Mouse (Mus musculus) stomach, postnatal 0 days (tissue): ENCODE data around the gene Cacna1s. TPM values are rescaled to one million over a fixed set of nuclear protein-coding genes. Genes with fewer than 3 reads are reported as not detected.

Source experiments
- ATAC-seq: fragments of 200-750 bp; cut with Nextera tagmentation; 2 replicates; pipeline ENCODE4 v1.8.0; 2017; ENCODE audit not compliant: low FRiP score, low TSS enrichment
- DNase-seq: peaks from one replicate; pipeline ENCODE4 v3.0.0-alpha.2; 2016; ENCODE audit warnings: low spot score
- H3K27ac ChIP-seq: fragments of 300-500 bp; sonication (generic); replicated peaks from 2 replicates; pipeline ENCODE4 v1.5.1; 2014; ENCODE audit warnings: mild to moderate bottlenecking, control low read depth
- H3K27me3 ChIP-seq: fragments of 300-500 bp; sonication (generic); 2 replicates; pipeline ENCODE4 v1.6.1; 2014; ENCODE audit warnings: low read length; ENCODE audit not compliant: control insufficient read depth, insufficient read depth
- H3K36me3 ChIP-seq: fragments of 300-500 bp; sonication (generic); 2 replicates; pipeline ENCODE4 v1.6.1; 2014; ENCODE audit warnings: low read length, mixed read lengths; ENCODE audit not compliant: control insufficient read depth, insufficient read depth
- H3K4me1 ChIP-seq: fragments of 300-500 bp; sonication (generic); replicated peaks from 2 replicates; pipeline ENCODE4 v1.6.1; 2014; ENCODE audit warnings: antibody characterized with exemption; ENCODE audit not compliant: control insufficient read depth, insufficient read depth
- H3K4me2 ChIP-seq: fragments of 300-500 bp; sonication (generic); replicated peaks from 2 replicates; pipeline ENCODE4 v1.6.1; 2014; ENCODE audit warnings: low read depth, mild to moderate bottlenecking, control low read depth, moderate library complexity
- H3K4me3 ChIP-seq: fragments of 300-500 bp; sonication (generic); 2 replicates; pipeline ENCODE4 v1.5.1; 2014; ENCODE audit warnings: low read depth, low read length, control low read depth
- H3K9ac ChIP-seq: fragments of 300-500 bp; sonication (generic); 2 replicates; pipeline ENCODE4 v1.6.1; 2014; ENCODE audit warnings: mild to moderate bottlenecking, low read length, control low read depth, mixed read lengths
- H3K9me3 ChIP-seq: fragments of 300-500 bp; sonication (generic); 2 replicates; pipeline ENCODE4 v1.6.1; 2016; ENCODE audit warnings: low read length; ENCODE audit not compliant: control insufficient read depth
- CTCF ChIP-seq: IDR thresholded peaks from 2 replicates; pipeline ENCODE4 v1.5.1; 2016; ENCODE audit warnings: antibody characterized with exemption, low read depth, mild to moderate bottlenecking, moderate library complexity
- EP300 ChIP-seq: optimal IDR thresholded peaks from 2 replicates; pipeline ENCODE3; 2016; ENCODE audit warnings: antibody characterized with exemption
- WGBS: fragments of 180-500 bp; shearing (Covaris S2); extraction: QIAGEN DNeasy Blood & Tissue Kit; methylation state at CpG from one replicate; pipeline ENCODE4 v1.1.7; 2014; 5-methylcytosine and 5-hydroxymethylcytosine counted together
- polyA plus RNA-seq: library from polyadenylated mRNA; unstranded; fragments of >200 nt; fragmentation: Nextera tagmentation; extraction: Ambion mirVana; gene quantifications from 2 replicates; pipeline ENCODE4 v1.2.1, GENCODE M21; 2015

The Cacna1s gene
- polyA plus RNA-seq, 1 experiment from 2014 or later: not detected

DNA sequence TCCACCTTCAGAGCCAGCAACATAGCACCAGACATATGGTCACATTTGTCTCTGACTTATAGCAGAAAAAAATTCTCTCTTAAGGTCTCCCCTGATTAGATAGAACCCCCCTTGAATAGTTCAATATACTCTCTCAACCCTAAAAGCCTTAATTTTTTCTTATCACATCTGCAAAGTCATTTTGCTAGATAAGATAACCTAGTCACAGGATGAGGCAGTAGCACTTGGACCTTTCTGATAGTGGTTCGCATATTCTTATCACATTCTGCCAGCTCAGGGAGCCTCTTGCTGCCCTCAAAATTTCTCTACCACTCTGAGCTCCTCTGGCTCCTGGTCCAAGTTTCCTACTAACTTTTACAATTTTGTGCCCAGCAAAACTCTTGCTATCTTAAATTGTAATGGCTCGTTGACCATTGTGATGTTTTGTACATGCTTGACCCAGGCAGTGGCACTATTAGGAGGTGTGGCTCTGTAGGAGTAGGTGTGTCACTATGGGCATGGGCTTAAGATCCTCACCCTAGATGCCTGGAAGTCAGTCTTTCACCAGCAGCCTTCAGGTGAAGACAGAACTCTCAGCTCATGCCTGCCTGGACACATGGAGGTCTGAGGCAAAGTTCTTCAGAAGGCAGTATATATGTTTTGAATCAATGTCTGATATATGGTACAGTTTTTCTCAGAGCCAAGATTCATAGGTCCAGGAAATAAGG is 37.6 kb upstream of the Cacna1s start:
- Histone ChIP-seq H3K4me2 (no peak overlapping the region), H3K36me3 (no peaks in the 10 kb centered on the region), H3K27ac (no peak overlapping the region), H3K27me3 (no peaks in the 10 kb centered on the region), H3K9ac (no peak overlapping the region), H3K9me3 (no peaks in the 10 kb centered on the region), H3K4me3 (no peak overlapping the region), H3K4me1 (no peaks in the 10 kb centered on the region)
- no peak for TF ChIP-seq EP300
- no peak for TF ChIP-seq CTCF
- DNase-seq (no peak), ATAC-seq (no peak)
- 56% methylated on average over 2 of the region's 2 CpGs for WGBS

DNA sequence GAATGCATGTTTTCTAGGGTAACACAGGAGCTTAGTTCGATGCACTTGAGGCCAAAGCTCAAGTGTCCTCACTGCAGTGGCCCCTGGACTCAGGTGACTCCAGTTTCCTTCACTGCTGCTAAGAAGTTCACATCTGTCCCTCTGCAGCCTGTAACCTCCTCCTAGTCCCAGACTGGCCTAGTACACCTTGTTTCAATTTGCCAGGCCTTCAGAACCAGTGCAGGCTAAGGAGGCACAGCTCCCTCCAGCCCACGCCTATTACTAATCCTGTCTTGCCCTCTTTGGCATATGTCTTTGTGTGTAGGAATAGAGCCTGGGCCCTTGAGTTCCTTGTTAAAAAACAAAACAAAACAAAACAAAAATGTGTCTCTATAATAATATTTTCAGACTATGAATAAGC is 35.2 kb upstream of the Cacna1s start:
- no peak overlapping the region for H3K9ac ChIP-seq
- H3K27ac ChIP-seq: no peak overlapping the region
- H3K4me1 ChIP-seq: no peaks in the 10 kb centered on the region
- ATAC-seq (0 out of 2 replicates have a peak, but pooled peaks have one; percentile 10), DNase-seq (no peak)
- peak overlapping the region; percentile 98; the same call in 1 of the 2 replicates for H3K4me2 ChIP-seq
- H3K36me3 ChIP-seq: peaks cover 2% of the 10 kb centered on the region; the same call in 1 of the 2 replicates
- WGBS: 86% methylated on average over 2 of the region's 2 CpGs
- H3K4me3 ChIP-seq: peak overlapping the region; percentile 88
- H3K27me3 ChIP-seq: no peaks in the 10 kb centered on the region
- H3K9me3 ChIP-seq: no peaks in the 10 kb centered on the region
- no peak for TF ChIP-seq CTCF
- TF ChIP-seq EP300: no peak

DNA sequence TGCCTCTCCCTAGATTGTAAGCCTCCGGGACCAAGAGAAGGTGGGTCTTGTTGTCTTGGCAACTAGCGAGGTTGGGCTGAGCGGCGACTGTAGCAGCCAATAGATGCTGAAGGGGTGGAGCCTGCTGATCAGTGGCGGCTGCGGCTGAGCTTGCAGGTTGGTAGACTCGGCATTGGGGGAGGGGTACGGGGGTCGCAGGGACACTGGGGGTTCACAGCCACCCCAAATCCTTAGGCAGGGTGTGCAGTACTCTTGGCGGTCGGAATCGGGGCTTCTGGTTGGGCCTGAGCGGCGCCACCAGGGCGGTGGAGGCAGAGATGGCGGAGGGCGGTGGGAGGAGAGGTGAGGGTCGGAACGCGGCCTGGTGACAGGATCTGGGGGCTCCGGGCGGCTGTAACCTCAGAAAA is 34.6 kb upstream of the Cacna1s start:
- H3K27ac ChIP-seq: peak overlapping the region; percentile 73
- DNase-seq (peak; percentile 93), ATAC-seq (peak; percentile 99)
- peak overlapping the region; percentile 88 for H3K4me3 ChIP-seq
- TF ChIP-seq EP300 (no peak), CTCF (no peak)
- H3K36me3 ChIP-seq: peaks cover 2% of the 10 kb centered on the region; the same call in 1 of the 2 replicates
- peak overlapping the region; percentile 84 for H3K9ac ChIP-seq
- H3K27me3 ChIP-seq: no peaks in the 10 kb centered on the region
- H3K9me3 ChIP-seq: no peaks in the 10 kb centered on the region
- WGBS: 0% methylated on average over 19 of the region's 22 CpGs
- H3K4me2 ChIP-seq: peak overlapping the region; percentile 98
- no peaks in the 10 kb centered on the region for H3K4me1 ChIP-seq

DNA sequence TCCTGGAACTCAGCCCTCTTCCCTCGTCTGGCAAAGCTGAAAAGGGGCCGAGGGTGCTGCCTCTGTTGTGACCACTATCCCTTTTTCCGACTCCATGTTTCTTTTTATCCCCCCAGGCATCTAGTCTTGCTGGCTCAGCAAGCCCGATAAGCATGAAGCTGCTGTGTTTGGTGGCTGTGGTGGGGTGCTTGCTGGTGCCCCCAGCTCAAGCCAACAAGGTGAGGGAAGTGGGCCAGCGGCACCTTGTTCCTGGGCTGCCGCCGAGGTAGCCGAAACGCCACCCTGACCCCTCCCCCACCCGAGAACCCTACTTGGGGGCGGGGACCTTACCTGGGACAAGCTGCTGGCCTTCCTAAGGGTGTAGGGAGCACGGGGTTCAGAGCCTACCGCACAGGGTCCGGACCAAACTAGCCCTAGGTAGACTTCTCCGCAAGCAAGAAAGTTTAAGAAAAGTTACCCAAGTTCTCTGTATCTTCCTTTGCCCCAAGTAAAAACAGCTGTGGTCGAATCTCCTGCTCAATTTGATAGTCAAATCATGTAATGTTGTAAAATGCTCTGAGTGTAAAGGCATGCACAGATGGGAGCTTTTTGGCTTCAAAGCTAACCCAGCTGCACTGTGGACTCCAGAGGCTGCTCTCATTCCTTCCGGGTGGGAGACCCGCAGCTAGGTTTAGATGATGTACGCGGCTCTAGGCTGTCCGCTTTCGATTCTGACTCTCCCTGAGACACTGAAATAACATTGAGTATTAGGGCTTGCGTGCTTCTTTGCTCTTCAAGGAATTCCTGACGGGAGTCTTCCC is 34.0 kb upstream of the Cacna1s start:
- TF ChIP-seq CTCF (no peak), EP300 (no peak)
- peak overlapping the region; percentile 88 for H3K4me3 ChIP-seq
- no peaks in the 10 kb centered on the region for H3K27me3 ChIP-seq
- ATAC-seq (peak; percentile 47), DNase-seq (peak; percentile 67)
- no peaks in the 10 kb centered on the region for H3K4me1 ChIP-seq
- peak overlapping the region; percentile 73 for H3K27ac ChIP-seq
- peak overlapping the region; percentile 98 for H3K4me2 ChIP-seq
- H3K9me3 ChIP-seq: no peaks in the 10 kb centered on the region
- 4% methylated on average over 24 of the region's 24 CpGs for WGBS
- H3K9ac ChIP-seq: peak overlapping the region; percentile 84
- H3K36me3 ChIP-seq: peaks cover 2% of the 10 kb centered on the region

DNA sequence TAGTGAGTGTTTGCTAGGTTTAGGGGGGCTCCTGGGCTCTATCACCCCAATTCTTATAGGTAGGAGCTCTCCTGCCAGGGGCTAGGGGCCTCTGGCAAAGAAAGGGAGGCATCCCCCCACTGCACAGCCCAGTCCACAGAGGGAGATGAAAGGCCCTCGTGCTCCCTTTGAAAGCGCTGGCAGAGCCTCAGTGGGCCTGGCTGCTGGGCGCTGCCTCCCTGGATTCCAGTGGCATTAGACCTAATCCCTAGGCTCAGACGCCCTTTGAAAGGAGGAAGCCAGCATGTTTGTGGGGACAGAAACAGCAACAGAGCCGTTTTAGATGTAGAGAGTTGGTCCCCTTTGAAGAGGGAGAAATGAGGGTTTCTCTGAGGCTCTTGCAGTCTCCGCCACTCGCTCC is 22.3 kb upstream of the Cacna1s start:
- H3K9me3 ChIP-seq: no peaks in the 10 kb centered on the region
- H3K36me3 ChIP-seq: peaks cover 29% of the 10 kb centered on the region
- no peak overlapping the region for H3K4me3 ChIP-seq
- no peaks in the 10 kb centered on the region for H3K27me3 ChIP-seq
- ATAC-seq (no peak), DNase-seq (no peak)
- H3K4me2 ChIP-seq: no peak overlapping the region
- no peak overlapping the region for H3K27ac ChIP-seq
- TF ChIP-seq EP300 (no peak), CTCF (no peak)
- H3K9ac ChIP-seq: no peak overlapping the region
- WGBS: 43% methylated on average over 7 of the region's 7 CpGs
- H3K4me1 ChIP-seq: no peaks in the 10 kb centered on the region

DNA sequence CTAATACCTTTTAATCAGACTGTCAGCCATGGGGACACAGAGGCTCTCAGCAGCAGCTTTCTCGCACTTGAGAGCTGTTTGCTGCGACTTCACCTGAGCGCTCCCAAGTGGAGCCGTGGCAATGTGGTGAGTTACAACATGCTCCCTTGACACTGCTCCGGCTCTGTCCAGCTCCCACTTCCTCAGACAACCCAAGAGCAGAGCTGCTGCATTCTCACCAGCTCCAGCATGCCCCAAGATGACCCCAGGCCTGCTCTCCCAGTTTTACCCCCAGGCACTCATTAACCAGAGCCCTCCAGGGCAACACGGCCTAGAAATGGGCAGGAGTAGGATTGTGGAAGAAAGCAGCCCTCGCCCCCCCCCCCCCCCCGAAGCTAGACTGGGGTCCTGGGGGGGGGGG is 20.9 kb upstream of the Cacna1s start:
- Histone ChIP-seq H3K4me3 (no peak overlapping the region), H3K4me2 (no peak overlapping the region), H3K36me3 (peaks cover 24% of the 10 kb centered on the region), H3K4me1 (no peaks in the 10 kb centered on the region), H3K9ac (no peak overlapping the region), H3K27me3 (no peaks in the 10 kb centered on the region), H3K27ac (no peak overlapping the region), H3K9me3 (no peaks in the 10 kb centered on the region)
- no peak for ATAC-seq
- no peak for DNase-seq
- 83% methylated on average over 6 of the region's 8 CpGs for WGBS
- TF ChIP-seq CTCF (no peak), EP300 (no peak)
